Mouse (Mus musculus) right cerebral cortex, postnatal 10 days (tissue): ENCODE results near the gene Klhl21.
"Not testable (repeated sequence)": the region's sequence is repeated elsewhere in the genome, so short reads cannot be mapped to it uniquely, and the experiment has no call there.

ENCODE experiments used
- DNase-seq, 2 experiments: peaks; one replicate each; pipeline ENCODE4 v3.0.0; 2021; ENCODE audit warnings: low spot score in 2 of 2

Gene Klhl21

GRCm38 (mm10) chr4:152021568-152022097, 13.0 kb downstream of the Klhl21 start:
- DNase-seq, result no peak

GRCm38 (mm10) chr4:152022506-152022905, 13.9 kb downstream of the Klhl21 start:
- no peak for DNase-seq

- no peak for DNase-seq
These were observed 15.9 kb downstream of the Klhl21 start for GRCm38 (mm10) chr4:152024525-152024924.

GRCm38 (mm10) chr4:152026751-152027508, 18.3 kb downstream of the Klhl21 start:
- no peak for DNase-seq

GRCm38 (mm10) chr4:152027524-152027923, 18.9 kb downstream of the Klhl21 start, which contains the start of gene Zbtb48:
TSS of gene Zbtb48 (minus strand) at chr4:152027671.
- peak; percentile 98 to 99 for DNase-seq

- no peak for DNase-seq
These were observed 19.9 kb downstream of the Klhl21 start for GRCm38 (mm10) chr4:152028456-152028855.

GRCm38 (mm10) chr4:152029087-152029486, 20.5 kb downstream of the Klhl21 start:
- no peak for DNase-seq

GRCm38 (mm10) chr4:152029997-152030396, 21.4 kb downstream of the Klhl21 start:
- DNase-seq, result peak in 1 of 2 experiments; percentile 66

- DNase-seq, result no peak
These were observed 24.3 kb downstream of the Klhl21 start for GRCm38 (mm10) chr4:152032922-152033321.

GRCm38 (mm10) chr4:152036464-152036863, 27.9 kb downstream of the Klhl21 start:
- not testable (repeated sequence) for DNase-seq

- DNase-seq, result no peak
These were observed 29.8 kb downstream of the Klhl21 start, which contains the start of gene Tas1r1 for GRCm38 (mm10) chr4:152038225-152038984. TSS of gene Tas1r1 (minus strand) at chr4:152038568.

GRCm38 (mm10) chr4:152038985-152039830, 30.6 kb downstream of the Klhl21 start, which contains the start of gene Nol9:
TSS of gene Nol9 (plus strand) at chr4:152039321.
- DNase-seq, result peak; percentile 93 to 96

- no peak for DNase-seq
These were observed 31.3 kb downstream of the Klhl21 start for GRCm38 (mm10) chr4:152039831-152040310.

- DNase-seq, result no peak
These were observed 33.5 kb downstream of the Klhl21 start for GRCm38 (mm10) chr4:152041924-152042641.

- no peak for DNase-seq
These were observed 34.6 kb downstream of the Klhl21 start for GRCm38 (mm10) chr4:152043171-152043570.

- DNase-seq, result no peak
These were observed 36.0 kb downstream of the Klhl21 start for GRCm38 (mm10) chr4:152044609-152045008.

GRCm38 (mm10) chr4:152062390-152063110, 53.9 kb downstream of the Klhl21 start:
- DNase-seq, result peak in 1 of 2 experiments; percentile 49

GRCm38 (mm10) chr4:152067280-152067679, 58.7 kb downstream of the Klhl21 start:
- no peak for DNase-seq
